Mouse (Mus musculus) mesoderm, embryonic 11.5 days (tissue): ENCODE measurements around the gene Mfsd12.

ENCODE experiments used
- DNase-seq: peaks from one replicate; pipeline ENCODE4 v3.0.0-alpha.2; 2012; ENCODE audit warnings: low read depth, low spot score

Mfsd12 gene

DNA sequence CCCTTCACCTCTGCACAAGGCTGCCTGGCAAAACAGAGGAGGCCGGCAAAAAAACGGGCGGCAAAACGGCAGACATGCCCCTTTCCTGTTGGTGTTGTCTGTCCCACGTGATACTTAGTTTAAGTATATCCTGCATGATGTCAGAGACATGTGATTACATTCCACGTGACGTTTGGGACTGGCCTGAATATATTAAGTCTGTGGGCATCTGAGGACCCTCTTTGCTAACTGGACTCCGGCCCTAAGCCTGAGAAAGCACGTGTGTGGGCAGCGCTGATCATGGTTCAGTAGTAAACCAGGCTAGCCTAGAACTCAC lies 43.9 kb downstream of the Mfsd12 start:
- DNase-seq = peak; percentile 66

DNA sequence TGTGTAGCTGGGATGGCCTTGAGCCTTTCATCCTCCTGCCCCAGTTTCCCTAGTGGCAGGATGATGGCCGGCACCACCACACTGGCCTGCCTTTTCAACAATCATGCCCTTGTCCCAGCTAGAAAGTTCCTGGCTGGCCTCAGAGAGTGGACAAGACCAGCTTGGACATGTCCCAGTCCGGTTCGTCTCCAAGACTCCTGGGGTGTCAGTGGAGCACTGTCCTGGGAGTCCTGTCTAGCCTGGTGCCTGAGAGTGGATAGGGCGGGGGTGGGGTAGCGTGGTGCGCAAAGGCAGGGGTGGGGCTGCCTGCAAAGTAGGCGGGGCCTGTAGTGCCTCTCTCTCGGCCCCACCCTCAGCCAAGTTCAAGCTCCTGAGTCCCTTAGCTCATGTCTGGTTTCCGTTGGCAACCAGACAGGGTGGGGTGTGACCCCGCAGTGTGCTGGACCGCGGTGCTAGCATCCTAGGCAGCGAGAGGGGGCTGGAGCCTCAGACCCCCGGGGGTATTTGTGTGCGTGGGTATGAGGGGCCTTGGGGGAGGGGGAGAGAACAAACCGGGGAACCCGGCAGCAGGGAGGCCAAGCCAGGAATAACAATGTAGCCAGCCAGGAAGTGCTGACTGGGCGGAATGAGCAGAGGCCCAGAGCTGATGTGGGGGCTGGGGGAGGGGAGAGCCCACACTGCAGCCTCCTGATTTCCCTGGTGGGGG lies 44.4 kb downstream of the Mfsd12 start:
- peak; percentile 89 for DNase-seq

DNA sequence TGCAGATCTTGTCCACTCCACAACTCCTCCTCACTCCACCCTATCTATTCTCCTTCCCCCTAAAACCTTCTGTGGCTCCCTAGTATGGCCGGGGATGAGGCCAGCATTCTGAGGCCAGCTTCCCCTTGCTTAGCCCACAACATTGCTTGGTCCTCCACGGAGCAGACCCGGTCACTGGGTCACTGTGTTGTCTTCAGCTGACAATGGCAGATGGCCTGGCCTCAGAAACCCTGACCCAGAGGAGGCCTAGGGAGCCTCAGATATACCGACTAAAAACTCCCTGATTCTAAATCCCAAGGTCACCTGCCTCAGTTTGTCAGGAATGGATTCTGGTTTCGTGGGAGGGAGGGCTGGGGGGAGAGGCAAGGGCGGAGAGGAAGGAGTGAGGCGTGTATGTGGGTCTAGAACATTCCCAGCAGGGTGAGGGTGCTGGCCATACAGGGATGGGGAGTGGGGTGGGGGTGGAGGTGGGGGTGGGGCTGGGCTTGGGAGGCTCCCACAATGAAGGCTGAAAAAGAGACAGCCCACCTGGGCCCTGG lies 45.0 kb downstream of the Mfsd12 start:
- DNase-seq = no peak

DNA sequence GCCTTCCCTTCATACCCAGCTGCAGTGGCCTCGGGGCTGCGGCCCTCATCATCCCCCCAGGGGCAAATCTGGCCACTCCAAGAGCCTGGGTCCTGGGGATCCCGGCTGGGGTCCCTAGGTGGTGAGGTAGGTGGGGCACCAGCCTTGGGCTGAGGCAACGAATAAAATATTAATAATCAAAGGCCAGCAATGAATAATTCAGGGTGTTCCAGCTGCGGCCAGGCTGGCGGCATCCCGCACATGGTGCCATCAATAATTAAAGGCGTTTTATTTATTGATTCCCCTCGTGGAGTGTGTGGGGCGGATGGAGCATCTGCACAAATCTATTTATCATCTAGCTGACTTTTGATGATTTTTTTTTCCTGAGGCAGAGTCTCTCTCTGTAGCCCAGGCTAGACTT lies 46.2 kb downstream of the Mfsd12 start:
- DNase-seq = no peak

DNA sequence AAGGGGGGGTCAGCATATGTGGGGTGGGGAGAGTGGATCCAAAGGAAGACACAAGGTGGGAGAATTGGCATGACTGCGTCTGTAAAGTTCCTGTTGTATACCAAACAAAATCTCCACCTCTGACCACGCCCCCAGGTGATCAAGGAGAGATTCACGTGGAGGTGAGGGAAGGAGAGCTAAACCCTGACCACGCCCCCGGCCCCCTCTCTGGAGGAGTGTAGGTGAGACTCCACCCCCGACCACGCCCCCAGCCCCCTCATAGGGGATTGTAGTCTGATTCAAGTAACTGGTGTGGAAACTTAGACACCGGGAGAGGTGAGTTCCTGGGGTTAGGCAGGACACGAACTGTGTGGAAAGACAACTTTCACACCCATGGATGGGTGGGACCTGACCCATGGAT lies 46.8 kb downstream of the Mfsd12 start:
- no peak for DNase-seq

DNA sequence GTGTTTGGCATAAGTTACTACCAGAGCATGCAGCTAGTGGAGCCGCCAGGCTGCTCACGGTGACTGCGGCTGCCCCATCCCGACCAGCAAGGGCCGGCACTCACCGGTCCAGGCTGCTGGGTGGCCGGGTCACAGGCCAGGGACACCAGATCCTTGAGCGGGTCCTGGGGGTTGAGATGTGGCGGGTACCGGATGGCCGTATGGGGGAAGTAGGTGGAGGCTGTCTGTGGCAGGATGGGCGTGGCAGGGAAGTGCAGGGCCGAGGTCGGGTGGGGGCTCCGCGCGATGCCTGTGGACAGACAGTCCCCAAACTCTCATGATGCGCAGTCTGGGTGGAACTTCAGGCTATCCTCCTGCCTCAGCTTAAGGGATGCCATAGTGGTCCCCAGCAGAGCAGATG lies 47.4 kb downstream of the Mfsd12 start:
- DNase-seq = no peak

DNA sequence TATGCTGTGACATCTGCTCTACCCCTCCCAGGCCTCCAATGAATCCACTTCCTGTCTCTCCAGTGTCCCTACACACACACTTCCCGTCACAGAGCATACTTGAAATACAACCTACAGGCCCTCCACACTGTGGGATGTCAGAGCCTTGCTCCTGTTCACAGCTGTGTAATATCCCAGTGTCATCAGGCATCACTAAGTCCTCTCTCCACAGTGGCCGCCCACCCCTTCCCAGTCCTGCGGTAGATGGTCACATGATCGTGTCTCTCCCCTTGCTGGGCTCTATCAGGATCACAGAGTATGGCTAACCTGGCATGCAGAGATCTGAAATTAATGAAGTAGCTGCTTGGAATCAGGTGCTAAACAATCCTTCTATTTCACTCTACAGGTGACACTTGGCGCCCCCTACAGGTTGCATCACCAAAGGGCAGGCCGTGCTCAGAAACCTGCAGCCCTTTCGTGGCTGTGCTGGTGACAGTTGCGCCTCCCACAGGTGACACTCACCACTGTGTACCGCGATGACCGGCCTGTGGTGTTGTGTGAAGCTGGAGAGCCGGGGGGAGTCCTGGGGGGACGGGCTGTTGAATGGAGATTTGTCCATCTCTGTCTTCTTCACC lies 48.4 kb downstream of the Mfsd12 start:
- no peak for DNase-seq

DNA sequence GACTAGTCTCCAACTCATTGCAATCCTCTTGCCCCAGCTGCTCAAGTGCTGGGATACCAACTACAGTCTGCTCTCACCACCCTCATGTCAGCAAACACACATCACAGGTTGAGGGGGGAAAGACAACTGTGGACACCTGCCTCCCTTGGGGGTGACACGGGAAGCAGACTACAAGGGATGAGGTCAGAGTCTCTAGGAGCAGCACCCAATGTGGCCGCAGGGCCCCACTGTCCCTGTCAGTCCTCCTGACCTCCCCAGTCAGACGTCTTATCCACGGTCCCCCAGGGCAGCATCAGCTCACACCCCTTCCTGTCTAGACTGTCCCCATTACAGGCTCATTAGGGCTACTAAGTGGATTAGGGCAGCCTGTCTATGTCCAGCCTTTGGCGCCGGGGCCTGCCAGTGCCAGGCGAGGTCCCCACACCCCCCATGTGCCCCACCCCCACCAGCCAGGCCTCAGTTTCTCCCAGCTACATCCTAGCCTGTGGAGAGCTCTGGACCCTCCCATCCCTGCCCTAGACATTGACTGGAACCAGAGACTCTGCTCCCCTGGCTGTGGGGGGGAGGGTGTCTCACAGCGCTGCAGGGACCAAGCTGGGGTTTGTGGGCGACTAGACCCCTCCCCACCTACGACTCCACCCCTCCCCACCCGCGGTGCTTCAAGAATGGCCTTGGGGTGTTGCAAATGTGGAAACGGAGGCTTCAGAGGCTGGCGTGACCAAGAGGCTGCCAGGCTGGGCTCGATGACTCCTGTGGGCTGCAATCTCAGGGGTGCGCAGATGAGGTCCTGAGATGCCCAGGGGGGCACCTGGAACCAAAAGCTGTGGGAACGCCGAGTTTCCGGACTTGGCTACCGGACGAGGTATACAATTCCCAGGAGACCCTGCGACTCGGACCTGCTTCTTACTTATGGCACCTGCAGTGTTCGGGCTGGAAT lies 49.5 kb downstream of the Mfsd12 start:
- DNase-seq = no peak

DNA sequence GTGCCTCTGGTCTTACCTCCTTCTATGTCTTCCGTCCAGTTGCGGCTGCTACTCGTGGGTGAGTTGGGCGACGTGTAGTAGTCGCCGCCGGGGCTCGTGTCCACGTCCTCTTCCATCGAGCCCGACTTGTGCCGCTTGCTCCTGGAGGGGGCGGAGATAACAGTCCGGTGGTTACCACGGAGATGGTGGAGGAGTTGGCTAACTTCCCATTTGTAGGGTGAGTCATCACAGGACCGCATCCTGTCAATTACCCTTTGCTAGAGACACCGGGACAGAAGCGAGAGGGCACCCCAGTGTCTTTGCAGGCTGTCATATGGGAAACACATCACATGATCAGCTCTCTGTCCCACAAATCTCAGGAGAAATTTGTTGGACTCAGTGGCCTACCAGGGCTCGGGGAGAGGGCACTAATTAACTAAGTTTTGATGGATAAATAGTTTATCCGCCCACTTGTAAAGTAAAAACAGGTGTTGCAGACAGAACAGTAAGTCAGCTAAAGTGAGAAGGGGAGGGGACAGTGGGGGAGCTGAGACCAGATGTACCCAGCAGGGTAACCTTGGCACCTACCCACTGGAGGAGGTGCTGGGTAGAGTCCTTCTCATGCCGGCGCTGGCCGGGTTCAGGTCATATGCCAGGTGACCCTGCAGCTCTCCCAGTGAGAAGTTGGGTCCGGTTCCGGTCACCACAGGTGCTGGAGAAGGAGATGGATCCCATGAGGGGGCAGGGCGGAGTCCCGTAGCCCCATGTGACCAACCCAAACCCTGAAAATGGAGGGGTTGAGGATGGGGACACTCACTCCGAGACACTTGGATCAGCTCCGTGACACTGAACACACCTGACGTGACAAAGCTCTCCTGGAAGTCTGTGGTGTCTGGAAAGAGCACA lies 50.5 kb downstream of the Mfsd12 start:
- peak; percentile 81 for DNase-seq

DNA sequence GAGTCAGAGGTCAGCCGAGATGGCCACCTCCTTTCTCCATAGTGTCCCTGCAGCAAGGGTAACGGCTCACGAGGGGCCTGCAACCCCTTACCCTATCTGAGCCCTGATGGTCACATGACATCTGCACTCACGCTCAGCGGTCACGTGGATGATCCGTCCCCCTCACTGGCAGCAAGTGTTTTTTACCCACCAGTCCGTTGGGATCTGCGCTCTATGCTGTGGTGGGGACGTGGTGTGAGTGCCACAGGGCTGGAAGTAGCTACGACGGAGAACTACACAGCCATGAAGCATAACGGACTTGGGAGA lies 51.1 kb downstream of the Mfsd12 start:
- DNase-seq = no peak

DNA sequence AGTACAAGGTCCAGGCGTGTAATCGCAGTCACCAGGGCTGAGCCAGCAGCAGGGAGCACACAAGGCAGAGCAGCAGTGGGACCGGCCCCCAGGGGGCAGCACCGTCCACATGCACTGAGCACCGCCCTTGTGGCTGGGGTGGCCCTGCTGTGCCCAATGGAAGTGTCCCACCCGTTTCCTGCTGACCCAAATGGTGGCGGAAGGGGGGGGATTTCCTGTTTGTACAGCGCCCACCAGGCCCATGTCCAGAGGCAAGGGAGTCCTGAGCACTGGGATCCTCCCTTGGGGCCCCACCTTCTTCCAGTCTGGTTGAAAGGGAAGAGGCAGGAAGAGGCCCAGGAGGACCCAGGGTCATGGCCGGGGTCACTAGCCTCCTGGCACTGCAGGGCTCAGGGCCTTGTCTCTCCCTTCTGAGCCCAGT lies 51.6 kb downstream of the Mfsd12 start:
- DNase-seq = peak; percentile 79

DNA sequence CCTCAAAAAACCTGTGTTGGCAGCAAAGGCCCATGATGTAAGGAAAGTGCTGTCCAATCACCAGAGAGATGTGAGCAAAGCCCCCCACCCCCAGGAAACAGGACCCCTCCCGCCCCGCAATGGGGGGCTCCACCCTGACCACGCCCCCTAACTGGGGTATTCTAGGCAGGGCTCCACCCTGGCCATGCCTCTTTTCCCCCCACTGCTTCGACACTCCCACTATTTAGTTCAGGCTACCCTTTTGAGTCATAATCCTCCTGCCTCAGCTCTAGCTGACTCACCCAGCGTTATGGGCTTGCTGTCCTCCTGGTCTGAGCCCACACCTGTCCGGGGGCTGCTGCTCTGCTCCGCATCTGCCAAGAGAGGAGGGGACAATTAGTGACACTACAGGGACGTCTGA lies 52.0 kb downstream of the Mfsd12 start:
- DNase-seq = no peak

DNA sequence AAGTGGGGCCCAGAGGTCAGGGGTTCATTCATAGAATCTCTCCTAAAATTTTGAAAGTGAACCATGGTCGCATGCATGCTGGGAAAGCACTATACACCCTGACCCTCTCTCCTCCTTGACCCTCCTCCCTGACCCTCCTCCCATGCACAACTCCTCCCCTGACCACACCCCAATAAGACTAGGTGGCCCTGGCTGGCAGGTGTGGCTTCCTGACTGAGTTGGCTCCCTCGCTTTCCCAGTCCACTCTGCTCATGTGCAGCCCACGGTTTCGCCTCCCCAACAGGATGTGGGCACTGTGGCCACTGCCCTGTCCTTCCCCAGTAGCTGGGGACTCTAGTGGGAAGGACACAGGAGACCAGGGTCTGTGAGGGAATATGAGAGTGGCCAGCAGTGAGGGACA lies 53.1 kb downstream of the Mfsd12 start:
- no peak for DNase-seq

DNA sequence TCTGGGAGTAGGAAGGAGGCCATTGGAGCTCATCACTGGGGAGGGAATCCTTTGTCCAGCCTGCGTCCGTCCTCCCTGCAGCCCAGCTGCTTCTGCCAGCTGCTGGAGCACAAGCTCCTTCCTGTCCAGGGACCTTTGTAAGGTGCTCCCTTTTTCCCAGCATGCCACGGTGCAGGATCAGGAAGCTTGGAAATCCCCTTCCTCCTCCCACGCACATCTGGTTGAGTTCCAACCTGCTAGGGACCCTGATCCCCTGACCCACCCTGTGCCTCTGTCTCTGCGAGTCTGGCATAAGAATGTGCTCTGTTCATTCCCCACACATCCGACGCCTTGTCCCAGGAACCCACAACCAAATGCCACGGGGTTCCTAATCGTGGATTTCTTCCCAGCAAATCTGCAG lies 53.7 kb downstream of the Mfsd12 start:
- DNase-seq = no peak

DNA sequence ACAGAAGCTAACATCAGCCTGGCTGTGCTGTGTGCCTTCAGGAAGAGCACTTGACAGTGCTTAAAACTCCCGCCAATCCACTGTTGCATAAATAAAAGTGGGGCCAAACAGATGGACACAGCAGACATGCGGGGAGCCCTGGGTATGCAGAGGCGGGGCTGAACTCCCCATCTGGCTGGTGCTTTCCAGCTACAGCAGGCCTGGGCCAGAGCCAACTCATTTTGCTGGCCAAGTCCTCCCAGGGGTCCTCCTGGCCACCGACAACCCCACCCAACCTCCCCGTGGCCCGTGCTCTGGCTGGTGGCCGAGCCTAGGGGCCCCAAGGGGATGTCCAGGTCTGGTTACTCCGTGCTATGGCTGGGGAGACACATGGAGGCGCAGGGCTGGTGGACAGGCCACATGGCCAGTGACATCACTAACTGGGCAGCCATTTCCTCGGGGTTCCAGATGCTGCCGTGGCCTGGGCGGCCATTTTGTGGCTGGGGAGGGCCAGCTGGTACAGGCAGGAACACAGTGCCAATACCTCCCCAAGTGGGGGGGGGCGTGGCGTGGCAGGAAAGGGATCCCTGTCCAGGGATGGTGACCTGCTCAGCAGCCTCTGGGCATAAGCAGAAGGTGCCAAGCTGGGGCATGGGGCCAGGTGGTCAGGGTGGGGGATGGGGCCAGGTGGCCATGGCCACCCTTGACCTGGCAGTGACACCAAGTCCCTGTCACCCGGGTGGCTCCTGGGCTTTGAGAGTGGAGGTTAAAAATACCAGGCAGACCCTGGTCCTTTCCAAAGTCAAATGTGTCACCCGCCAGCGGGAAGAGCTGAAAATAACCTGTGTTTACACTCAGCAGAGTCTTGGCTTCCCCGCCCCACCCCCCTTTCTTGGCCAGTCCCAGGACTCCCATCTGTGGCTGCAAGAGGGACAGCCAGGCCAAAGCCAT lies 54.4 kb downstream of the Mfsd12 start:
- no peak for DNase-seq

DNA sequence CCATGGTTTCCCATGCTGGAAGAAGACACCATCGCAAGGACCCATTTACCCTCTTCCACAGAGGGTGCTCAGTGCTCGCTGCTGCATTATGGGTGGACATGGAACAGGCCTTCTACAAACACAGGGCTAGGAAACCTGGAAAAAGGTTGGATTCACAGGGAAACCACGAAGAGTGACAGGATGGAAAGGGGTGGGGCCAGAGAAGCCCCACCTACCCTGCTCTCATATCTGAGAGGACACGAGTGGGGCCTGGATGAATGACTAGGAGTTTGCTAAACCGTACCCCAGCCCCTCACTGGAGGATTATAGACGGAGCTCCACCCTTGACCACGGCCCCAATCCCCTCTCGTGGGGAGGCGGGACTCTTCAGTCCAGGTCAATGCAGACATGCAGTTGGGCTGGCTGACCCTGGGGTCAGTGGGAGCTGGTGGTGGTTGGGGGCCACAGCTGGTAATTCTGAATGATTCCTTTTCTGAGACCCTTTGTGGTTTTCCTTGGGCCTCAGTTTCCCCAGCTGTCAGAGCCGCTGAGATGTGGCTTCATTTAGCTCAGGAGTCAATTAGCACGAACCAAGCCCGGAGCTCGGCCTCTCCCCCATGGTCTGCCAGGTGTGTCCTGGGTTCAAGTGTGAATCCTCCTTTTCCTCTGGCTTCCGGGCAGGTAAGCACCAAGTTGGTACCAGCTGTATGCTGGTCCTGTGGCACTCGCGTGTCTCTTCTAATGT lies 55.5 kb downstream of the Mfsd12 start:
- no peak for DNase-seq

DNA sequence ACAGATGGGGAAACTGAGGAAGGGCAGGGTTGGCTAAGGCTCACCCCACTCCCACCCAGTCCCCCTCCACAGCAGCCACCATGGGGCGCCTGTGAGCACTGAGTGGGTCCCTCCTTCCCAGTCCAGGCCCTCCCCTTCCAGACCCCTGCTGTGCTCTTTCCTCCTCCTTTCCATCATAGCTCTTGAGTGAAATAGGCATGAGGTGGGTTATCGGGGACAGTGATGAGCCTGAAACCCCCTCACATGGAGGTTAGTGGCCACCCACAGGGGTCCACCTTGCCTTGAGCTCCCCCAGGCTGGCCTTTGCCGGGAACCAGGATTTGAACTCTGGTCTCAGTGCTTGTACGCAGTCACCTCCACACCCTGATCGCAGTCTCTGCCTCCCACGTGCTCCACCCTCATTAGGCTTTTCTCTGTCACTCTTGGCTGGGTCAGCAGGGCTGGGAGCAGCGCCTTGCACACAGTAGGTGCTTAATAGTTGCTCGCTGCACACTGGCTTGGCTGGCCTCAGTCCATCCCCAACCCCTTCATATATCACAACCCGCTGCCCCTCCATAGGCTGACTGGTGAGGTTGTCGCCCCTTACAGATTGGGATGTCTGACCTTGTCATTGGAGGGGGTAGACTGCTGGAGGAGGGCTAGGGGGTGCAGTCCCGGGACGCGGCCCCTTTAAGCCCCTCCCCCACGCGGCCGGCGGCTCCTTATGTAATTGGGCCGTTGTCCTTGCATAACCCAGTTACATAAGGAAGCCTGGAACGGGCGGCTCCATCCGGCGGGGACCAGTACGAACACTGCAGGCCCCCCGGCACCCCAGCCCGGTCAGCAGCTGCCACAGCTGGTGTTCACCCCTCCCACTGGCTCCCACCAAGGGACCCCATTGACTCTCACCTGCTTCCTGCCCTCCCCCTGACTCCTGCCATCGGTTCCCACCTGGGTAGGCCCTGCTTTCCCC lies 56.3 kb downstream of the Mfsd12 start:
- DNase-seq = peak; percentile 66

DNA sequence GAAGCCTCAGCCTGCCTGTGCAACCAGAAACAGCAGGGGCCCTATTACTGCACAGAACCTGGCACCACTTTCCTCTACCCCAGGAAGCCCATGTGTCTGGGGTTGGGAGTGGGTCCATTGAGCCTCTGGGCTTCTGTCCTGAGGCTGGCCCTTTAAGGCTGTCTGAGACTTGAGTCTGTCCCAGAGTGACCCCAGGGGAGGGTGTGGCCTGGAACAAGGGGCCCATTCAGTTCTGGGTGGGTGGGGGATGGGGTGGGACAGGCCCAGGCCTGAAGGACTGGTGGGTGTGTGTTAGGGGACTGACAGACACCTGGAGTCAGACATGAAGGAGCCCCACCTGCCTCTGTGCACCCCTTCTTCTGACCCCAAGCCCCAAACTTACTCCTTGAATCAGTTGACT lies 57.4 kb downstream of the Mfsd12 start:
- peak; percentile 75 for DNase-seq

DNA sequence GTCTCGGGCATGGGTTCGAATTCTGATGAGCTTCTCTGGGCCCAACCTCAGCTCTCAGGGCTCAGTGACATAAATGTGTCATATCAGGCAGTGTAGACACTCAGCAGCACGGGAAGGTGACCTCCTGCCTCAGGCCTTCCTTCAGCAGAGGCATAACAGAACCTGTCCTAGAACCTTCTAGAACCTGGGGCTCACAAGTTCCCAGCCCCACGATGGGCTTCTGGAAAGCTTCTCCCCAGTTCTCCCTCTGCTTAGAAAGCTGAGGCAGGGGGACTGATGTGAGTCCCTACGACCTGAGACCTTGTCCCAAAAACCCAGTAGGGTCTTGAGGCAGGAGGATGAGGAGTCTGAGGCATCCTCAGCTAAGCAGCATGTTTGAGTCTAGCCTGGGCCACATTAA lies 57.9 kb downstream of the Mfsd12 start:
- no peak for DNase-seq
